Mouse (Mus musculus): ENCODE measurements around the gene Dcps. TPM values are rescaled to one million over a fixed set of nuclear protein-coding genes. Genes with fewer than 3 reads are reported as not detected.
A peak's percentile ranks its signal among the peaks of the same experiment; 100 is the strongest.

The Dcps gene
- polyA plus RNA-seq, 1 experiment from 2014 or later = 69.3 TPM

GRCm38 (mm10) chr9:35122551-35123266, 53.2 kb downstream of the Dcps start:
- WGBS (ENCODE audit: insufficient replicate concordance) = 63% methylated on average over 5 of the region's 5 CpGs
- Histone ChIP-seq H3K4me1 (ENCODE audit: control insufficient read depth, insufficient read depth, low read length) (peaks cover 19% of the 10 kb centered on the region), H3K9me3 (replicated peaks; ENCODE audit: control insufficient read depth, low read length) (no peaks in the 10 kb centered on the region), H3K9ac (ENCODE audit: low read depth, low read length) (no peak overlapping the region), H3K36me3 (ENCODE audit: control insufficient read depth, insufficient read depth, low read length) (peaks cover under 1% of the 10 kb centered on the region), H3K4me2 (no peak overlapping the region), H3K27ac (ENCODE audit: low read depth, low read length) (peak overlapping the region; percentile 51; the same call in 1 of the 2 replicates), H3K27me3 (ENCODE audit: control insufficient read depth, insufficient read depth, low read length) (no peaks in the 10 kb centered on the region), H3K4me3 (ENCODE audit: low read depth, low read length) (no peak overlapping the region)
- ATAC-seq (replicated peaks; ENCODE audit: insufficient number of reproducible peaks, low FRiP score, low TSS enrichment) = peak; percentile 82

- H3K4me1 ChIP-seq (ENCODE audit: control insufficient read depth, insufficient read depth, low read length) = peaks cover 39% of the 10 kb centered on the region
- H3K27me3 ChIP-seq (ENCODE audit: control insufficient read depth, insufficient read depth, low read length) = no peaks in the 10 kb centered on the region
- ATAC-seq (replicated peaks; ENCODE audit: insufficient number of reproducible peaks, low FRiP score, low TSS enrichment) = no peak
- no peaks in the 10 kb centered on the region for H3K9me3 ChIP-seq (replicated peaks; ENCODE audit: control insufficient read depth, low read length)
- H3K27ac ChIP-seq (ENCODE audit: low read depth, low read length) = peak within 1 kb of the TSS; percentile 87; the same call in 1 of the 2 replicates
- H3K4me3 ChIP-seq (ENCODE audit: low read depth, low read length) = no peak within 1 kb of the TSS
- no peaks in the 10 kb centered on the region; the same call in 1 of the 2 replicates for H3K36me3 ChIP-seq (ENCODE audit: control insufficient read depth, insufficient read depth, low read length)
- WGBS (ENCODE audit: insufficient replicate concordance) = 79% methylated on average over 6 of the region's 6 CpGs
- H3K4me2 ChIP-seq = no peak within 1 kb of the TSS; the same call in 1 of the 2 replicates
- no peak within 1 kb of the TSS for H3K9ac ChIP-seq (ENCODE audit: low read depth, low read length)
Observed at GRCm38 (mm10) chr9:35119168-35119567, 56.7 kb downstream of the Dcps start, which contains the start of gene St3gal4. TSS of gene St3gal4 (minus strand) at chr9:35119268.

GRCm38 (mm10) chr9:35118563-35118962, 57.3 kb downstream of the Dcps start:
- ATAC-seq (replicated peaks; ENCODE audit: insufficient number of reproducible peaks, low FRiP score, low TSS enrichment) = no peak
- H3K9ac ChIP-seq (ENCODE audit: low read depth, low read length) = no peak overlapping the region
- no peak overlapping the region for H3K4me3 ChIP-seq (ENCODE audit: low read depth, low read length)
- H3K27ac ChIP-seq (ENCODE audit: low read depth, low read length) = no peak overlapping the region
- H3K9me3 ChIP-seq (replicated peaks; ENCODE audit: control insufficient read depth, low read length) = no peaks in the 10 kb centered on the region
- 88% methylated on average over 2 of the region's 2 CpGs for WGBS (ENCODE audit: insufficient replicate concordance)
- no peaks in the 10 kb centered on the region for H3K27me3 ChIP-seq (ENCODE audit: control insufficient read depth, insufficient read depth, low read length)
- no peak overlapping the region for H3K4me2 ChIP-seq
- no peaks in the 10 kb centered on the region; the same call in 1 of the 2 replicates for H3K36me3 ChIP-seq (ENCODE audit: control insufficient read depth, insufficient read depth, low read length)
- peaks cover 42% of the 10 kb centered on the region for H3K4me1 ChIP-seq (ENCODE audit: control insufficient read depth, insufficient read depth, low read length)

- Histone ChIP-seq H3K9ac (ENCODE audit: low read depth, low read length) (peak overlapping the region; percentile 83), H3K36me3 (ENCODE audit: control insufficient read depth, insufficient read depth, low read length) (no peaks in the 10 kb centered on the region; the same call in 1 of the 2 replicates), H3K9me3 (replicated peaks; ENCODE audit: control insufficient read depth, low read length) (no peaks in the 10 kb centered on the region), H3K27me3 (ENCODE audit: control insufficient read depth, insufficient read depth, low read length) (no peaks in the 10 kb centered on the region), H3K4me3 (ENCODE audit: low read depth, low read length) (peak overlapping the region; percentile 78), H3K4me2 (peak overlapping the region; percentile 76), H3K27ac (ENCODE audit: low read depth, low read length) (peak overlapping the region; percentile 87), H3K4me1 (ENCODE audit: control insufficient read depth, insufficient read depth, low read length) (peaks cover 38% of the 10 kb centered on the region)
- WGBS (ENCODE audit: insufficient replicate concordance) = 22% methylated on average over 15 of the region's 15 CpGs
- no peak for ATAC-seq (replicated peaks; ENCODE audit: insufficient number of reproducible peaks, low FRiP score, low TSS enrichment)
Observed at GRCm38 (mm10) chr9:35117384-35118295, 58.2 kb downstream of the Dcps start.

GRCm38 (mm10) chr9:35116391-35117381, 59.2 kb downstream of the Dcps start:
- Histone ChIP-seq H3K9me3 (replicated peaks; ENCODE audit: control insufficient read depth, low read length) (no peaks in the 10 kb centered on the region), H3K27ac (ENCODE audit: low read depth, low read length) (peak overlapping the region; percentile 87), H3K9ac (ENCODE audit: low read depth, low read length) (peak overlapping the region; percentile 83), H3K4me2 (peak overlapping the region; percentile 76), H3K4me3 (ENCODE audit: low read depth, low read length) (peak overlapping the region; percentile 78), H3K27me3 (ENCODE audit: control insufficient read depth, insufficient read depth, low read length) (no peaks in the 10 kb centered on the region), H3K4me1 (ENCODE audit: control insufficient read depth, insufficient read depth, low read length) (peaks cover 37% of the 10 kb centered on the region), H3K36me3 (ENCODE audit: control insufficient read depth, insufficient read depth, low read length) (no peaks in the 10 kb centered on the region; the same call in 1 of the 2 replicates)
- under 1% methylated on average over 62 of the region's 84 CpGs for WGBS (ENCODE audit: insufficient replicate concordance)
- peak; percentile 88 for ATAC-seq (replicated peaks; ENCODE audit: insufficient number of reproducible peaks, low FRiP score, low TSS enrichment)

- peaks cover 39% of the 10 kb centered on the region for H3K4me1 ChIP-seq (ENCODE audit: control insufficient read depth, insufficient read depth, low read length)
- H3K27ac ChIP-seq (ENCODE audit: low read depth, low read length) = peak overlapping the region; percentile 87; the same call in 1 of the 2 replicates
- H3K4me2 ChIP-seq = peak overlapping the region; percentile 76
- H3K4me3 ChIP-seq (ENCODE audit: low read depth, low read length) = peak overlapping the region; percentile 78
- WGBS (ENCODE audit: insufficient replicate concordance) = 35% methylated on average over 4 of the region's 4 CpGs
- H3K27me3 ChIP-seq (ENCODE audit: control insufficient read depth, insufficient read depth, low read length) = no peaks in the 10 kb centered on the region
- H3K9ac ChIP-seq (ENCODE audit: low read depth, low read length) = peak overlapping the region; percentile 83
- ATAC-seq (replicated peaks; ENCODE audit: insufficient number of reproducible peaks, low FRiP score, low TSS enrichment) = no peak
- no peaks in the 10 kb centered on the region; the same call in 1 of the 2 replicates for H3K36me3 ChIP-seq (ENCODE audit: control insufficient read depth, insufficient read depth, low read length)
- no peaks in the 10 kb centered on the region for H3K9me3 ChIP-seq (replicated peaks; ENCODE audit: control insufficient read depth, low read length)
Observed at GRCm38 (mm10) chr9:35115804-35116203, 60.1 kb downstream of the Dcps start.

- Histone ChIP-seq H3K27me3 (ENCODE audit: control insufficient read depth, insufficient read depth, low read length) (no peaks in the 10 kb centered on the region), H3K9ac (ENCODE audit: low read depth, low read length) (peak overlapping the region; percentile 83), H3K36me3 (ENCODE audit: control insufficient read depth, insufficient read depth, low read length) (no peaks in the 10 kb centered on the region; the same call in 1 of the 2 replicates), H3K27ac (ENCODE audit: low read depth, low read length) (no peak overlapping the region), H3K4me2 (peak overlapping the region; percentile 76), H3K9me3 (replicated peaks; ENCODE audit: control insufficient read depth, low read length) (no peaks in the 10 kb centered on the region), H3K4me1 (ENCODE audit: control insufficient read depth, insufficient read depth, low read length) (peaks cover 44% of the 10 kb centered on the region), H3K4me3 (ENCODE audit: low read depth, low read length) (peak overlapping the region; percentile 78)
- no peak for ATAC-seq (replicated peaks; ENCODE audit: insufficient number of reproducible peaks, low FRiP score, low TSS enrichment)
- WGBS (ENCODE audit: insufficient replicate concordance) = 59% methylated on average over 4 of the region's 4 CpGs
Observed at GRCm38 (mm10) chr9:35115299-35115698, 60.6 kb downstream of the Dcps start.

Measured in heart, embryonic 11.5 days (tissue).